Mouse (Mus musculus) limb, embryonic 15.5 days (tissue): ENCODE data around the gene Dlg2. TPM values are rescaled to one million over a fixed set of nuclear protein-coding genes. Genes with fewer than 3 reads are reported as not detected.

Experiments
- ATAC-seq: fragments of 200-750 bp; cut with Nextera tagmentation; 2 replicates; pipeline ENCODE4 v1.8.0; 2017; ENCODE audit warnings: low read depth, moderate TSS enrichment; ENCODE audit not compliant: insufficient number of reproducible peaks, low FRiP score, low TSS enrichment
- H3K27ac ChIP-seq: fragments of 300-500 bp; sonication (generic); 2 replicates; pipeline ENCODE4 v1.5.1; 2015; ENCODE audit warnings: moderate library complexity, mild to moderate bottlenecking, inconsistent platforms
- H3K27me3 ChIP-seq: fragments of 300-500 bp; sonication (generic); 2 replicates; pipeline ENCODE4 v1.6.1; 2015; ENCODE audit warnings: inconsistent platforms
- H3K36me3 ChIP-seq: fragments of 300-500 bp; sonication (generic); 2 replicates; pipeline ENCODE4 v1.6.1; 2015; ENCODE audit warnings: inconsistent platforms
- H3K4me1 ChIP-seq: fragments of 300-500 bp; sonication (generic); 2 replicates; pipeline ENCODE4 v1.6.1; 2015; ENCODE audit warnings: inconsistent platforms
- H3K4me2 ChIP-seq: fragments of 300-500 bp; sonication (generic); 2 replicates; pipeline ENCODE4 v1.6.1; 2015; ENCODE audit warnings: mild to moderate bottlenecking, inconsistent platforms
- H3K4me3 ChIP-seq: fragments of 300-500 bp; sonication (generic); 2 replicates; pipeline ENCODE4 v1.5.1; 2015; ENCODE audit warnings: mild to moderate bottlenecking, inconsistent platforms
- H3K9ac ChIP-seq: fragments of 300-500 bp; sonication (generic); 2 replicates; pipeline ENCODE4 v1.6.1; 2015; ENCODE audit warnings: inconsistent platforms
- H3K9me3 ChIP-seq: fragments of 300-500 bp; sonication (generic); 2 replicates; pipeline ENCODE4 v1.6.1; 2016; ENCODE audit warnings: inconsistent platforms
- WGBS: fragments of 180-500 bp; shearing (Covaris S2); methylation state at CpG from one replicate; pipeline ENCODE4 v1.1.7; 2015; 5-methylcytosine and 5-hydroxymethylcytosine counted together
- polyA plus RNA-seq: library from polyadenylated mRNA; unstranded; fragments of >200 nt; fragmentation: Nextera tagmentation; extraction: Ambion mirVana; gene quantifications from 2 replicates; pipeline ENCODE4 v1.2.1, GENCODE M21; 2015

The Dlg2 gene
- polyA plus RNA-seq, 1 experiment from 2014 or later: 7.6 TPM

- Histone ChIP-seq H3K4me2 (no peak overlapping the region), H3K9ac (no peak overlapping the region), H3K4me3 (no peak overlapping the region), H3K27ac (no peak overlapping the region), H3K36me3 (no peaks in the 10 kb centered on the region), H3K9me3 (no peaks in the 10 kb centered on the region), H3K4me1 (no peaks in the 10 kb centered on the region), H3K27me3 (no peaks in the 10 kb centered on the region)
- 67% methylated on average over 2 of the region's 2 CpGs for WGBS
- ATAC-seq: no peak
These were observed 1201.5 kb downstream of the Dlg2 start for GRCm38 (mm10) chr7:91677934-91678333.

GRCm38 (mm10) chr7:91687930-91688329, 1211.5 kb downstream of the Dlg2 start:
- H3K9ac ChIP-seq: no peak overlapping the region
- no peak for ATAC-seq
- H3K4me1 ChIP-seq: no peaks in the 10 kb centered on the region
- no peaks in the 10 kb centered on the region for H3K36me3 ChIP-seq
- no peaks in the 10 kb centered on the region for H3K9me3 ChIP-seq
- no peak overlapping the region for H3K4me2 ChIP-seq
- H3K4me3 ChIP-seq: no peak overlapping the region
- no peak overlapping the region for H3K27ac ChIP-seq
- H3K27me3 ChIP-seq: no peaks in the 10 kb centered on the region

DNA sequence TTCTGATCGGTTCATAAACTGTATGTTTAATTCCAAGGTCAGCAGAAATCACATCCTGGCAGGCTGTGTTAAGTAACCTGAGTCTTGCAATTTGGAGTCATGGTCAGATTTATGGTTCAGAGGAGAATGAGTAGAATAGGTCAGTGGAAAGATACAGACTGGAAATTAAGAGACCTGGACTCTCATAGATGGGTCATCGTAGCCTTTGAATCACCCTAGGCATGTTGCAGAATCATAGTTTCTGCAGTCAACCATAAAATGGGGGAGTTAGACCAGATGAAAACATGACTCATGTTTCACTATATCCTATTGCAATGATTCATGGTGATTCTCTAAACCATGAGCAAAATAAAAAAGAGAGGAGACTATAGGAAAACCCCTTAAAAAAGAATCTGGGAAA, 1213.4 kb downstream of the Dlg2 start:
- Histone ChIP-seq H3K36me3 (no peaks in the 10 kb centered on the region), H3K9ac (no peak overlapping the region), H3K27me3 (no peaks in the 10 kb centered on the region), H3K4me1 (no peaks in the 10 kb centered on the region), H3K4me2 (no peak overlapping the region), H3K27ac (no peak overlapping the region), H3K9me3 (no peaks in the 10 kb centered on the region), H3K4me3 (no peak overlapping the region)
- no peak for ATAC-seq
- 83% methylated on average over 2 of the region's 2 CpGs for WGBS

GRCm38 (mm10) chr7:91709853-91710252, 1233.4 kb downstream of the Dlg2 start:
- no peaks in the 10 kb centered on the region for H3K9me3 ChIP-seq
- 76% methylated on average over 5 of the region's 5 CpGs for WGBS
- no peaks in the 10 kb centered on the region for H3K27me3 ChIP-seq
- no peaks in the 10 kb centered on the region for H3K36me3 ChIP-seq
- no peaks in the 10 kb centered on the region for H3K4me1 ChIP-seq
- no peak for ATAC-seq
- no peak overlapping the region for H3K27ac ChIP-seq
- no peak overlapping the region for H3K4me2 ChIP-seq
- H3K4me3 ChIP-seq: no peak overlapping the region
- no peak overlapping the region for H3K9ac ChIP-seq

- WGBS: 73% methylated on average over 6 of the region's 6 CpGs
- Histone ChIP-seq H3K9ac (no peak overlapping the region), H3K4me3 (no peak overlapping the region), H3K27me3 (no peaks in the 10 kb centered on the region), H3K4me1 (no peaks in the 10 kb centered on the region), H3K4me2 (no peak overlapping the region), H3K27ac (no peak overlapping the region), H3K36me3 (no peaks in the 10 kb centered on the region), H3K9me3 (no peaks in the 10 kb centered on the region)
- ATAC-seq: no peak
These were observed 1234.7 kb downstream of the Dlg2 start for GRCm38 (mm10) chr7:91711184-91711583.

DNA sequence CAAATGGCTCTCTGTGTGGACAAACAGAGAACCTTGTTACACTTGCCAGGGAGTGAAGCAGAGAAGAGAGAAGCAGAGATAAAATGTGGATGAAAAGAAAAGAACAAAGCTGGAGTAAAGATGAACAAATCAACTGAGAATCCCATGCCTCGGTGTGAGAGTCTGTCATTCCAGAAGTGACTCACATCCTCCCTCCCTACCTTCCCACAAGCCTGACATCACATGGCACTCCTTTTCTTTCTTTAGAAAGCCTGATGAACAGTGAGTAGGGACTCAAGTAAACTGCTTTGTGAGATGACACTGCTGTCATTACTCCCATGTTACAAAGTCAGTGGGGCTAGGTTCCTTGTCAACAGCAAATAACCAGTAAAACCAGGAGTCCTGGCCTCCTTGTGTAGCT, 1239.3 kb downstream of the Dlg2 start:
- Histone ChIP-seq H3K9me3 (no peaks in the 10 kb centered on the region), H3K4me1 (no peaks in the 10 kb centered on the region), H3K27ac (no peak overlapping the region), H3K9ac (no peak overlapping the region), H3K27me3 (no peaks in the 10 kb centered on the region), H3K4me2 (no peak overlapping the region), H3K4me3 (no peak overlapping the region), H3K36me3 (no peaks in the 10 kb centered on the region)
- WGBS: 66% methylated on average over 1 of the region's 1 CpGs
- no peak for ATAC-seq

DNA sequence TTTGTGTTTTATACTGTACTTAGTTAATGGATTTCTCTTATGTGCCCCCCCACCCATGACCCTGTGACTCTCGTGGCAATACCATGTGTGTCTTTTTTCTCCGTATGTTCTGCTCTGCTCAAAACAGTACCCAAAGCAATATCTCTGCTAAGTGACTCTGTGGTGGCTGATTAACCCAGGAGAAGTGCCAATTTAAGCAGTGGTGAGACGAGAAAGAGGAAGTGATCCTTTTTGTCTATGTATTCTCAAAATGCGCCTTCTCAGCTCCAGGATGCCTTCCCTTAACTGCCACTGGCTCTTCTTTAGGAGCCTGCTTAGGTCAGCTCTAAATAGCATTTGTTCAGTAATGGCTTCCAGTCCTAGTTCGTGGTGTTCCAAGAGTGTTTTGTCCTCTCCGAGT, 1240.2 kb downstream of the Dlg2 start:
- WGBS: 69% methylated on average over 6 of the region's 6 CpGs
- no peak for ATAC-seq
- Histone ChIP-seq H3K36me3 (no peaks in the 10 kb centered on the region), H3K9ac (no peak overlapping the region), H3K4me2 (no peak overlapping the region), H3K27ac (no peak overlapping the region), H3K9me3 (no peaks in the 10 kb centered on the region), H3K4me3 (no peak overlapping the region), H3K27me3 (no peaks in the 10 kb centered on the region), H3K4me1 (no peaks in the 10 kb centered on the region)

DNA sequence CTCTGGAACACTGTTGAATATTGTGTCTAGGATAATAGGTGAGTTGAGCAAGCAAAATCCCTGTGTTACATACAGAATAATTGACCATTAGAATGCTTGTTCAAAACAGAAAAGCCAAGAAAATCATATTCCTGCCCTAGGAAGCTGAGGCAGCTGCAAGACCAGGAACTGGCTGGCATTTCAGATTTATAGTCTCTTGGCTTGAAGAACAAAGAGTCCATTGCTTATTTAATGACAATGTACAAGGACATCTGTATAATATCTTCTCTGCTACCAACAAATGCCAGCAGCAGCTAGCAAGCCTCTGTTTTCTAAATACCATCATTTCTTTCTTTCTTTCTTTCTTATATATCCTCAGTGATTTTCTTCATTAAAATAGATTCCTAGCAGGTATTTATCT, 1243.8 kb downstream of the Dlg2 start:
- Histone ChIP-seq H3K27me3 (no peaks in the 10 kb centered on the region), H3K36me3 (no peaks in the 10 kb centered on the region), H3K27ac (no peak overlapping the region), H3K4me2 (no peak overlapping the region), H3K4me1 (no peaks in the 10 kb centered on the region), H3K9ac (no peak overlapping the region), H3K9me3 (no peaks in the 10 kb centered on the region), H3K4me3 (no peak overlapping the region)
- ATAC-seq: no peak

GRCm38 (mm10) chr7:91724397-91724796, 1247.9 kb downstream of the Dlg2 start:
- Histone ChIP-seq H3K4me1 (no peaks in the 10 kb centered on the region), H3K27ac (no peak overlapping the region), H3K4me3 (no peak overlapping the region), H3K27me3 (no peaks in the 10 kb centered on the region), H3K9ac (no peak overlapping the region), H3K9me3 (no peaks in the 10 kb centered on the region), H3K4me2 (no peak overlapping the region), H3K36me3 (no peaks in the 10 kb centered on the region)
- 54% methylated on average over 5 of the region's 5 CpGs for WGBS
- ATAC-seq: no peak

DNA sequence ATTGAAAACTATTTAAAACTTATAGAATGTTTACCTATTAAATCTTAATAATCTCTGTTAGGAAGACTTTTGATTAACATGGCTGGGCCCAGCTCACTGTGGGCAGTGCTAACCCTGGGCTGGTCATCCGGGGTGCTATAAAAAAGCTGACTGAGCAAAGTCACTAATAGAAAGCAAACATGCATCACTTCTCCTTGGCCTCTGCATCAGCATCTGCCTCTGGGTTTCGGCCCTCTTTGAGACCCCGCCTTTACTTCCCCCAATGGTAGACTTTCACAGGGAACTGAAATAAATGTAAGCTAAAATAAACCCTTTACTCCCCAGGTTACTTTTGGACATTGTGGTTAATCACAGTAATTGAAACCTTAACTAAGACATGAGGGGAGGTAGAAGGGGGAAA, 1264.3 kb downstream of the Dlg2 start:
- Histone ChIP-seq H3K9me3 (no peaks in the 10 kb centered on the region), H3K9ac (no peak overlapping the region), H3K27ac (no peak overlapping the region), H3K27me3 (no peaks in the 10 kb centered on the region), H3K36me3 (no peaks in the 10 kb centered on the region), H3K4me3 (no peak overlapping the region), H3K4me1 (no peaks in the 10 kb centered on the region), H3K4me2 (no peak overlapping the region)
- WGBS: 67% methylated on average over 3 of the region's 3 CpGs
- ATAC-seq: no peak

GRCm38 (mm10) chr7:91753151-91753861, 1276.8 kb downstream of the Dlg2 start:
- Histone ChIP-seq H3K4me2 (no peak overlapping the region), H3K27me3 (no peaks in the 10 kb centered on the region), H3K4me1 (no peaks in the 10 kb centered on the region), H3K9ac (no peak overlapping the region), H3K4me3 (no peak overlapping the region), H3K9me3 (no peaks in the 10 kb centered on the region), H3K36me3 (no peaks in the 10 kb centered on the region), H3K27ac (no peak overlapping the region)
- ATAC-seq: no peak

- no peak overlapping the region for H3K4me3 ChIP-seq
- no peak overlapping the region for H3K4me2 ChIP-seq
- H3K36me3 ChIP-seq: no peaks in the 10 kb centered on the region
- H3K4me1 ChIP-seq: no peaks in the 10 kb centered on the region
- ATAC-seq: no peak
- H3K9me3 ChIP-seq: no peaks in the 10 kb centered on the region
- H3K27me3 ChIP-seq: no peaks in the 10 kb centered on the region
- H3K27ac ChIP-seq: no peak overlapping the region
- H3K9ac ChIP-seq: no peak overlapping the region
These were observed 1291.2 kb downstream of the Dlg2 start for GRCm38 (mm10) chr7:91767648-91768047.

- H3K4me3 ChIP-seq: no peak overlapping the region
- H3K27me3 ChIP-seq: no peaks in the 10 kb centered on the region
- H3K36me3 ChIP-seq: no peaks in the 10 kb centered on the region
These were observed 1302.2 kb downstream of the Dlg2 start for GRCm38 (mm10) chr7:91778673-91779072.

More at GRCm38 (mm10) chr7:91778673-91779072, 1302.2 kb downstream of the Dlg2 start:
- no peaks in the 10 kb centered on the region for H3K4me1 ChIP-seq
- ATAC-seq: no peak
- H3K27ac ChIP-seq: no peak overlapping the region
- H3K4me2 ChIP-seq: no peak overlapping the region
- no peaks in the 10 kb centered on the region for H3K9me3 ChIP-seq
- H3K9ac ChIP-seq: no peak overlapping the region
